Mouse (Mus musculus) 416B (cell line): ENCODE results near the gene Plxnb1.

Source experiments
- DNase-seq: peaks from one replicate; pipeline ENCODE4 v3.0.0; 2011; ENCODE audit warnings: low read depth

Gene Plxnb1

GRCm38 (mm10) chr9:109161941-109162340 is 66.8 kb downstream of the Plxnb1 start, which contains the start of gene Fbxw21:
TSS of gene Fbxw21 (minus strand) at chr9:109162041.
- no peak for DNase-seq

GRCm38 (mm10) chr9:109167316-109167715 is 72.1 kb downstream of the Plxnb1 start:
- peak; percentile 1 for DNase-seq
